Mouse (Mus musculus) heart, embryonic 12.5 days (tissue): ENCODE measurements around the gene Slc39a5. TPM values are rescaled to one million over a fixed set of nuclear protein-coding genes. Genes with fewer than 3 reads are reported as not detected.

Source experiments
- ATAC-seq: fragments of 200-750 bp; cut with Nextera tagmentation; 2 replicates; pipeline ENCODE4 v1.8.0; 2017; ENCODE audit warnings: moderate TSS enrichment, moderate library complexity; ENCODE audit not compliant: insufficient number of reproducible peaks, low FRiP score
- H3K27ac ChIP-seq: fragments of 300-500 bp; sonication (generic); 2 replicates; pipeline ENCODE4 v1.5.1; 2016; ENCODE audit warnings: mild to moderate bottlenecking, moderate library complexity; ENCODE audit not compliant: poor library complexity, severe bottlenecking
- H3K27me3 ChIP-seq: fragments of 300-500 bp; sonication (generic); replicated peaks from 2 replicates; pipeline ENCODE4 v1.6.1; 2016; ENCODE audit warnings: mild to moderate bottlenecking, moderate library complexity
- H3K36me3 ChIP-seq: fragments of 300-500 bp; sonication (generic); 2 replicates; pipeline ENCODE4 v1.6.1; 2016; ENCODE audit warnings: mild to moderate bottlenecking, moderate library complexity
- H3K4me1 ChIP-seq: fragments of 300-500 bp; sonication (generic); replicated peaks from 2 replicates; pipeline ENCODE4 v1.6.1; 2016; ENCODE audit warnings: mild to moderate bottlenecking
- H3K4me2 ChIP-seq: fragments of 300-500 bp; sonication (generic); 2 replicates; pipeline ENCODE4 v1.6.1; 2016; ENCODE audit warnings: mild to moderate bottlenecking, moderate library complexity
- H3K4me3 ChIP-seq: fragments of 300-500 bp; sonication (generic); 2 replicates; pipeline ENCODE4 v1.5.1; 2016; ENCODE audit warnings: mild to moderate bottlenecking
- H3K9ac ChIP-seq: fragments of 300-500 bp; sonication (generic); 2 replicates; pipeline ENCODE4 v1.6.1; 2016; ENCODE audit warnings: mild to moderate bottlenecking, moderate library complexity
- H3K9me3 ChIP-seq: fragments of 300-500 bp; sonication (generic); replicated peaks from 2 replicates; pipeline ENCODE4 v1.6.1; 2016; ENCODE audit warnings: mild to moderate bottlenecking, moderate library complexity
- WGBS: fragments of 180-500 bp; shearing (Covaris S2); methylation state at CpG from one replicate; pipeline ENCODE4 v1.1.7; 2016; 5-methylcytosine and 5-hydroxymethylcytosine counted together
- microRNA-seq: library from miRNA; unstranded; fragments of <30 nt; microRNA quantifications from one replicate; pipeline ENCODE4, GENCODE M21; 2017
- polyA plus RNA-seq: library from polyadenylated mRNA; unstranded; fragments of >200 nt; fragmentation: Nextera tagmentation; extraction: Ambion mirVana; gene quantifications from 2 replicates; pipeline ENCODE4 v1.2.1, GENCODE M21; 2016

Gene Slc39a5
- polyA plus RNA-seq, 1 experiment from 2014 or later = 0.42 TPM

- H3K4me2 ChIP-seq = no peak overlapping the region
- no peak for ATAC-seq
- no peaks in the 10 kb centered on the region for H3K27me3 ChIP-seq
- no peak overlapping the region; the same call in 1 of the 2 replicates for H3K27ac ChIP-seq
- peaks cover 78% of the 10 kb centered on the region for H3K36me3 ChIP-seq
- no peak overlapping the region for H3K4me3 ChIP-seq
- WGBS = 84% methylated on average over 6 of the region's 6 CpGs
- H3K9ac ChIP-seq = no peak overlapping the region
- H3K9me3 ChIP-seq = no peaks in the 10 kb centered on the region
- H3K4me1 ChIP-seq = peaks cover 4% of the 10 kb centered on the region; the same call in 1 of the 2 replicates
These were observed 39.2 kb downstream of the Slc39a5 start for GRCm38 (mm10) chr10:128361836-128362235.

GRCm38 (mm10) chr10:128359226-128359625 lies 41.8 kb downstream of the Slc39a5 start:
- Histone ChIP-seq H3K27me3 (no peaks in the 10 kb centered on the region), H3K9me3 (no peaks in the 10 kb centered on the region), H3K36me3 (peaks cover 86% of the 10 kb centered on the region), H3K4me3 (no peak overlapping the region), H3K4me1 (peaks cover 4% of the 10 kb centered on the region; the same call in 1 of the 2 replicates), H3K27ac (no peak overlapping the region), H3K9ac (no peak overlapping the region), H3K4me2 (no peak overlapping the region)
- 62% methylated on average over 6 of the region's 6 CpGs for whole genome bisulfite sequencing
- ATAC-seq = no peak

- Histone ChIP-seq H3K4me3 (no peak overlapping the region), H3K9me3 (no peaks in the 10 kb centered on the region), H3K36me3 (peaks cover 88% of the 10 kb centered on the region), H3K27me3 (no peaks in the 10 kb centered on the region), H3K27ac (no peak overlapping the region), H3K9ac (no peak overlapping the region), H3K4me2 (no peak overlapping the region), H3K4me1 (peaks cover 4% of the 10 kb centered on the region; the same call in 1 of the 2 replicates)
- 57% methylated on average over 2 of the region's 2 CpGs for WGBS
- ATAC-seq = no peak
These were observed 42.2 kb downstream of the Slc39a5 start for GRCm38 (mm10) chr10:128358796-128359195.

- 86% methylated on average over 8 of the region's 8 CpGs for WGBS
- H3K27ac ChIP-seq = no peak overlapping the region
These were observed 53.5 kb downstream of the Slc39a5 start for GRCm38 (mm10) chr10:128347541-128347940.

More at GRCm38 (mm10) chr10:128347541-128347940, 53.5 kb downstream of the Slc39a5 start:
- Histone ChIP-seq H3K4me2 (no peak overlapping the region), H3K4me1 (peaks cover 37% of the 10 kb centered on the region), H3K9me3 (no peaks in the 10 kb centered on the region), H3K4me3 (no peak overlapping the region), H3K27me3 (no peaks in the 10 kb centered on the region), H3K36me3 (peaks cover 32% of the 10 kb centered on the region), H3K9ac (no peak overlapping the region; the same call in 1 of the 2 replicates)
- ATAC-seq = no peak

Small RNA genes lying within 50 kb of the gene (microRNA-seq; reads per million reads assigned to microRNA genes)
- gene Gm25361 = not detected
- gene Gm26308 = not detected
- 0.71 reads per million for gene Mir6914
- 1.9 reads per million for gene Mir6915

Other genes with a start within 250 kb of the Slc39a5 start
- gene Rbms2, start 220.9 kb downstream of the Slc39a5 start, polyA plus RNA-seq = 43.4 and 44.1 TPM in 2 replicates
- 0.47 and 1.7 TPM in 2 replicates for gene Gls2, start 206.8 kb downstream of the Slc39a5 start, polyA plus RNA-seq
- gene Spryd4, start 189.4 kb downstream of the Slc39a5 start, polyA plus RNA-seq = 35.7 and 36.4 TPM in 2 replicates
- gene Mip, start 175.4 kb downstream of the Slc39a5 start, polyA plus RNA-seq = not detected in 2 replicates
- 37.6 and 44.5 TPM in 2 replicates for gene Timeless, start 169.2 kb downstream of the Slc39a5 start, polyA plus RNA-seq
- gene Apon, start 147.1 kb downstream of the Slc39a5 start, polyA plus RNA-seq = 0.20 and 0.31 TPM in 2 replicates
- 0.45 TPM in 1 of 2 replicates, not detected in the other for gene Apof, start 132.6 kb downstream of the Slc39a5 start, polyA plus RNA-seq
- gene Stat2, start 130.7 kb downstream of the Slc39a5 start, polyA plus RNA-seq = 11.2 and 12.2 TPM in 2 replicates
- 1.2 and 1.8 TPM in 2 replicates for gene Il23a, start 102.5 kb downstream of the Slc39a5 start, polyA plus RNA-seq
- 30.0 and 31.7 TPM in 2 replicates for gene Pan2, start 97.9 kb downstream of the Slc39a5 start, polyA plus RNA-seq
- gene Cnpy2, start 78.8 kb downstream of the Slc39a5 start, polyA plus RNA-seq = 201 and 209 TPM in 2 replicates
- gene Cs, start 63.5 kb downstream of the Slc39a5 start, polyA plus RNA-seq = 418 and 430 TPM in 2 replicates
- 15.9 and 16.2 TPM in 2 replicates for gene Coq10a, start 32.2 kb downstream of the Slc39a5 start, polyA plus RNA-seq
- 10.6 and 11.3 TPM in 2 replicates for gene Ankrd52, start 24.1 kb downstream of the Slc39a5 start, polyA plus RNA-seq
- 57.3 and 57.9 TPM in 2 replicates for gene Nabp2, start 10.3 kb upstream of the Slc39a5 start, polyA plus RNA-seq
- gene Rnf41, start 10.4 kb upstream of the Slc39a5 start, polyA plus RNA-seq = 27.7 and 29.9 TPM in 2 replicates
- gene Smarcc2, start 58.0 kb upstream of the Slc39a5 start, polyA plus RNA-seq = 83.3 and 86.9 TPM in 2 replicates
- gene Myl6, start 92.9 kb upstream of the Slc39a5 start, polyA plus RNA-seq = 1,237 and 1,275 TPM in 2 replicates
- 3.0 and 4.0 TPM in 2 replicates for gene Myl6b, start 97.5 kb upstream of the Slc39a5 start, polyA plus RNA-seq
- gene Esyt1, start 124.6 kb upstream of the Slc39a5 start, polyA plus RNA-seq = 25.0 and 26.5 TPM in 2 replicates
- gene Zc3h10, start 146.5 kb upstream of the Slc39a5 start, polyA plus RNA-seq = 10.2 and 11.9 TPM in 2 replicates
- 2,275 and 2,341 TPM in 2 replicates for gene Rpl41, start 148.1 kb upstream of the Slc39a5 start, polyA plus RNA-seq
- gene Pa2g4, start 164.8 kb upstream of the Slc39a5 start, polyA plus RNA-seq = 132 and 136 TPM in 2 replicates
- 7.5 and 7.6 TPM in 2 replicates for gene Erbb3, start 188.4 kb upstream of the Slc39a5 start, polyA plus RNA-seq
- 420 and 432 TPM in 2 replicates for gene Rps26, start 225.5 kb upstream of the Slc39a5 start, polyA plus RNA-seq
- gene Ikzf4, start 244.8 kb upstream of the Slc39a5 start, polyA plus RNA-seq = 2.0 and 3.0 TPM in 2 replicates